Mouse (Mus musculus): ENCODE measurements at regions not wholly inside any gene's neighbourhood (a gene's known extent, or its start where the extent isn't known, plus 50 kb on each side); places are given as distances from the start of the nearest gene placed in this dataset.
A peak's percentile ranks its signal among the peaks of the same experiment; 100 is the strongest.

DNA sequence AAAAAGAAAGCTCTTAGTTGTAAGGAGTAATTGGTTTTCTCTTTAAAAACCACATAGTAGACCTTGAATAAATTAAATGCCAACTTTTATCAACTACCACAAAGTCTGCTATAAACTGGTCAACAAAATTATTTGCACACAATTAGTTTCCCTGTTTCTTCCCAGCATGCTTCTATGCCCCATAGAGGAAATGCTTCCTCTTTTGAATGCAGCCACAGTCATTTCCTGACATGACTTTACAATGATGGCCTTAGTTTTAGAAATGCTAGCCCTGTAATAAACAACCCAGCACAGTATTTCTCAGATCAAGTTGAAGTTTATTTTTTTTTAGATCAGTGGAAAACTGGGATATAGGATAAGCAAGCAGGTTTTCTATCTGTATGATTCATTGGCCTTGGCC is 768.5 kb upstream of the Klhl1 start:
- ATAC-seq (ENCODE audit: low read depth), result no peak
- H3K27ac ChIP-seq (replicated peaks), result no peak overlapping the region

DNA sequence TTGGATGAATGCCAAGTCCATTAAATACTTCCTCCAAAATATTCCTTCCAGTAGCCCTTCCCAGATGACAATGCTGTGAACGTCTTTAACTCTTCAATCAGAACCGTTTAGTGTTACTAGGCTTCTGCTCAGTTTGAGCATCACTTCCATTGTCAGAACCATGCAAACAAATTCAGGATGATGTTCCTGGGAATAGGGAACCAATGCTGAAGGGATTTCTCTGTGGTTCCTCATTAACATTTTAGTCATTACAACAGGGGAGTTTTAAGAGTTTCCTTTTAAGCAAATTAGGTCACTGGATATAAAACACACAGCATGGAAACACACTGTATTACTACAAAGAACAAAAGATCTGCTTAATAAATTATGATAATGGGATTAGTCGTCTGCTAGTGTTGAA is 739.6 kb upstream of the Klhl1 start:
- H3K4me3 ChIP-seq, result no peak overlapping the region
- H3K4me1 ChIP-seq (replicated peaks), result 0 out of 2 replicates have a peak, but pooled peaks cover 3% of the 10 kb centered on the region
- no peaks in the 10 kb centered on the region for H3K36me3 ChIP-seq
- H3K9me3 ChIP-seq, result no peaks in the 10 kb centered on the region
- H3K4me2 ChIP-seq, result no peak overlapping the region
- peak; percentile 53; the same call in 1 of the 2 replicates for ATAC-seq (ENCODE audit: low read depth)
- H3K27ac ChIP-seq (replicated peaks), result no peak overlapping the region
- 27% methylated on average over 3 of the region's 3 CpGs for WGBS
- H3K9ac ChIP-seq, result no peak overlapping the region
- H3K27me3 ChIP-seq, result no peaks in the 10 kb centered on the region

More for the DNA sequence above, 768.5 kb upstream of the Klhl1 start:
- H3K9ac ChIP-seq, result no peak overlapping the region
- no peak overlapping the region for H3K4me2 ChIP-seq
- no peaks in the 10 kb centered on the region for H3K4me1 ChIP-seq (replicated peaks)
- no peaks in the 10 kb centered on the region for H3K9me3 ChIP-seq
- no peaks in the 10 kb centered on the region for H3K36me3 ChIP-seq
- H3K4me3 ChIP-seq, result no peak overlapping the region
- H3K27me3 ChIP-seq, result no peaks in the 10 kb centered on the region

Measured in neural tube, embryonic 13.5 days (tissue).